Mouse (Mus musculus): ENCODE results near the gene Tmem43.

- TF ChIP-seq CTCF (IDR thresholded peaks at IDR 0.05; ENCODE audit: low read depth, low read length) (no peak), GATA1 (IDR thresholded peaks at IDR 0.05; ENCODE audit: borderline replicate concordance, low read length) (no peak), POLR2AphosphoS5 (IDR thresholded peaks at IDR 0.05; ENCODE audit: insufficient replicate concordance, low read depth, low read length) (no peak), TAL1 (conservative IDR thresholded peaks at IDR 0.05; ENCODE audit: low read depth, low read length) (no peak)
Observed at GRCm38 (mm10) chr6:91449472-91450225, 23.9 kb upstream of the Tmem43 start.
